Mouse (Mus musculus): Measurements from ENCODE around the gene Fkbp9.

GRCm38 (mm10) chr6:56904982-56905381 lies 73.1 kb downstream of the Fkbp9 start:
- no peak for TF ChIP-seq CTCF (IDR thresholded peaks at IDR 0.05; ENCODE audit: low read depth, low read length)
- no peak for TF ChIP-seq POLR2A (IDR thresholded peaks at IDR 0.05; ENCODE audit: insufficient read depth, low read length)
- no peak for TF ChIP-seq EP300 (IDR thresholded peaks at IDR 0.05; ENCODE audit: insufficient read depth, low read depth, low read length)
